Mouse (Mus musculus): ENCODE results near the gene Kdelr1. TPM values are rescaled to one million over a fixed set of nuclear protein-coding genes. Genes with fewer than 3 reads are reported as not detected.

Kdelr1 gene
- polyA plus RNA-seq, 1 experiment from 2014 or later: 81.3 TPM

DNA sequence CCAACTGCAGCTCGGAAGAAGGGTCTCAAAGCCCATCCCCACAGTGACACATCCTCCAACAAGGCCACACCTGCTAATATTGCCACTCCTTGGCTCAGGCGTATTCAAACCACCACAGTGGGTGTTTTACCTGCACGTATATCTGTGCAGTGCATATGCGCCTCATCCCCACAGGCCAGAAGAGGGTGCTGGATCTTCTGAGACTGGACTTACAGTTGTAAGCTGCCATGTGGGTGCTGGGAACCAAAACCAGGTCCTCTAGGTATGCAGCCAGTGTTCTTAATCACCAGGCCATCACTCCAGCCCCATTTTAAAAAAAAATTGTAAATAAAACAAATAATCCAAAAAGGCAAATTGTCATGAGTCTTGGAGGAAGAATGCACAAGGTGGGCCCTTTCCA is 8.0 kb downstream of the Kdelr1 start:
- Histone ChIP-seq H3K4me3 (replicated peaks; ENCODE audit: low read depth, low read length) (no peak overlapping the region), H3K9ac (ENCODE audit: low read depth, low read length) (no peak overlapping the region), H3K4me1 (replicated peaks; ENCODE audit: insufficient read depth, low read length) (no peaks in the 10 kb centered on the region), H3K27ac (no peak overlapping the region), H3K4me2 (ENCODE audit: low read length) (no peak overlapping the region), H3K36me3 (ENCODE audit: insufficient read depth, low read length) (peaks cover 74% of the 10 kb centered on the region), H3K9me3 (replicated peaks; ENCODE audit: low read length) (no peaks in the 10 kb centered on the region), H3K27me3 (ENCODE audit: insufficient read depth, low read length) (no peaks in the 10 kb centered on the region)
- no peak for TF ChIP-seq CTCF (IDR thresholded peaks at IDR 0.05; ENCODE audit: low read depth)
- DNase-seq (ENCODE audit: low spot score): no peak
- ATAC-seq (replicated peaks; ENCODE audit: low FRiP score, low read depth): no peak
- WGBS: 99% methylated on average over 4 of the region's 4 CpGs

GRCm38 (mm10) chr7:45881011-45881410 is 8.4 kb downstream of the Kdelr1 start:
- no peak for TF ChIP-seq CTCF (IDR thresholded peaks at IDR 0.05; ENCODE audit: low read depth)
- Histone ChIP-seq H3K4me2 (ENCODE audit: low read length) (no peak overlapping the region), H3K36me3 (ENCODE audit: insufficient read depth, low read length) (peaks cover 69% of the 10 kb centered on the region), H3K27ac (no peak overlapping the region), H3K9ac (ENCODE audit: low read depth, low read length) (no peak overlapping the region), H3K4me3 (replicated peaks; ENCODE audit: low read depth, low read length) (no peak overlapping the region), H3K4me1 (replicated peaks; ENCODE audit: insufficient read depth, low read length) (no peaks in the 10 kb centered on the region), H3K9me3 (replicated peaks; ENCODE audit: low read length) (no peaks in the 10 kb centered on the region), H3K27me3 (ENCODE audit: insufficient read depth, low read length) (no peaks in the 10 kb centered on the region)
- ATAC-seq (replicated peaks; ENCODE audit: low FRiP score, low read depth) (no peak), DNase-seq (ENCODE audit: low spot score) (no peak)
- 94% methylated on average over 2 of the region's 2 CpGs for WGBS

- Histone ChIP-seq H3K27me3 (ENCODE audit: insufficient read depth, low read length) (no peaks in the 10 kb centered on the region), H3K27ac (no peak overlapping the region), H3K9me3 (replicated peaks; ENCODE audit: low read length) (no peaks in the 10 kb centered on the region), H3K4me2 (ENCODE audit: low read length) (no peak overlapping the region), H3K36me3 (ENCODE audit: insufficient read depth, low read length) (peaks cover 26% of the 10 kb centered on the region), H3K4me1 (replicated peaks; ENCODE audit: insufficient read depth, low read length) (no peaks in the 10 kb centered on the region), H3K4me3 (replicated peaks; ENCODE audit: low read depth, low read length) (no peak overlapping the region), H3K9ac (ENCODE audit: low read depth, low read length) (0 out of 2 replicates have a peak overlapping the region, but pooled peaks have one; percentile 23)
- no peak for TF ChIP-seq CTCF (IDR thresholded peaks at IDR 0.05; ENCODE audit: low read depth)
- ATAC-seq (replicated peaks; ENCODE audit: low FRiP score, low read depth) (no peak), DNase-seq (ENCODE audit: low spot score) (no peak)
- 42% methylated on average over 3 of the region's 3 CpGs for WGBS
Observed at GRCm38 (mm10) chr7:45887246-45887645, 14.7 kb downstream of the Kdelr1 start.

GRCm38 (mm10) chr7:45892651-45893050 is 20.1 kb downstream of the Kdelr1 start:
- WGBS: 75% methylated on average over 2 of the region's 2 CpGs
- no peak for TF ChIP-seq CTCF (IDR thresholded peaks at IDR 0.05; ENCODE audit: low read depth)
- no peak overlapping the region for H3K27ac ChIP-seq
- no peaks in the 10 kb centered on the region for H3K27me3 ChIP-seq (ENCODE audit: insufficient read depth, low read length)
- no peaks in the 10 kb centered on the region for H3K4me1 ChIP-seq (replicated peaks; ENCODE audit: insufficient read depth, low read length)
- H3K9me3 ChIP-seq (replicated peaks; ENCODE audit: low read length): no peaks in the 10 kb centered on the region
- ATAC-seq (replicated peaks; ENCODE audit: low FRiP score, low read depth) (no peak), DNase-seq (ENCODE audit: low spot score) (no peak)
- H3K4me3 ChIP-seq (replicated peaks; ENCODE audit: low read depth, low read length): no peak overlapping the region
- no peak overlapping the region for H3K4me2 ChIP-seq (ENCODE audit: low read length)
- H3K36me3 ChIP-seq (ENCODE audit: insufficient read depth, low read length): no peaks in the 10 kb centered on the region
- no peak overlapping the region for H3K9ac ChIP-seq (ENCODE audit: low read depth, low read length)

DNA sequence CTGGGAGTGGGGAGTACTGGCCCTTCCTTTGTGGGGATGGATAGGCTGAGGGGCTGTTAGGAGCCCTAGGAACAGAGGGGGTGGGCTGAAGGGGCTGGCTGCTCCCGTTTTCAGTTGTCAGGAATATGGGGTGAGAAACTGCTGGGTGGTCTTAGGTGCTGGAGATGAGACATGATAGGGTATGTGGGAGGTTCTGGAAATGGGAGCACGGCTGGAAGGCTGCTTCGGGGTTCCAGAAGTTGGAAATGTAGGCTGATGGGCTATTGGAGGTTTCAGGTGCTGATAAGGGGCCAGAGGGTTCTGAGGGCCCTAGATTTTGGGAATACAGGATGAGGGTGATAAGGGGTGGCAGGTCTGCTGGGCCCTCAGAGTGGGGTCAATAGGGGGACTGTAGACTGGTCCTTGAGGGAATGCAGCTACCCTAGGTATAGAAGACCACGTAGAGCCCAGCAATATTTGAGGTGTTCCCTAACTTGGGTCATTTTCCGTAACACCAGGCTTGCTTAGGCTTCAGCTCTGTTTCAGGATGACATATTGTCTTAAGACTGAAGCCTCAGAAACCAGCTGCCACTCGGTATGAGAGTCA is 23.5 kb downstream of the Kdelr1 start:
- no peak overlapping the region for H3K9ac ChIP-seq (ENCODE audit: low read depth, low read length)
- 70% methylated on average over 6 of the region's 6 CpGs for WGBS
- DNase-seq (ENCODE audit: low spot score): no peak
- H3K9me3 ChIP-seq (replicated peaks; ENCODE audit: low read length): no peaks in the 10 kb centered on the region
- H3K4me3 ChIP-seq (replicated peaks; ENCODE audit: low read depth, low read length): no peak overlapping the region
- H3K4me1 ChIP-seq (replicated peaks; ENCODE audit: insufficient read depth, low read length): no peaks in the 10 kb centered on the region
- no peaks in the 10 kb centered on the region for H3K27me3 ChIP-seq (ENCODE audit: insufficient read depth, low read length)
- peak; percentile 11 for ATAC-seq (replicated peaks; ENCODE audit: low FRiP score, low read depth)
- no peaks in the 10 kb centered on the region for H3K36me3 ChIP-seq (ENCODE audit: insufficient read depth, low read length)
- H3K4me2 ChIP-seq (ENCODE audit: low read length): peak overlapping the region; percentile 23
- TF ChIP-seq CTCF (IDR thresholded peaks at IDR 0.05; ENCODE audit: low read depth): no peak
- no peak overlapping the region for H3K27ac ChIP-seq

DNA sequence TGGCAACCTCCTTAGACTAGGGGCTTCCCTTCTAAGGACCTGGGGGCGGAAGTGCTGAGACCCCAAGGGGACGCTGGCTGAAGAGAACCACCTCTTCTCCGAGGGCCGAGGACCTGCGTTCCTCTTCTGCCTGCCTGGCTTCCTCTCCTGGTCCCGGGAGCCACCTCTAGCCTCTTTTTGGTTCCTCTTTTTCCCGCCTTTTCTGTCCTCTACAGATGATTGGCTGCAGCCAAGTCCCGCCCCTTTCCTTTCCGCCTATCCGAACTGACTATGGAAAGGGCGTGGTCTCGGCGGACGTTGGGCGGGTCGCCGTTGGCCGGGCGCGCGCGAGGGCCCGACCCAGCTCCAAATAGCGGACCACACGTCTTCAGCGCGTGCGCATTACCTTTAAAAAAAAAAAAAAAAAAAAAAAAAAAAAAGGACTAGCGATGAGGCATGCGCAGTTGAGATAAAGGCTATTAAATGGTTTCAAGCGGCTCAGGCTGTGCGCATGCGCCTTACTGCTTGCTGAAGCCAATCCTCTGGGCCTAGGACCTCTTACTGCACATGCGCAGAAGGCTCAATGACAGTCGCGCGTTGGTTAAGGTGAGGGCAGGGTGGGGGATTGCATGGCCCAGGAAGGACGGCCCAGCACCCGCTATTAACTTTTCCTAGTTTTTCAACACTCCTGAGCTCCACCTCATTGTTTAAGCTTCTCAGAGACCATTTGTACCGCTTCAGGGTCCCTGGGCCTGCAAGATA is 24.1 kb downstream of the Kdelr1 start, which contains the start of the genes Syngr4 and Tmem143:
Syngr4 (minus strand) TSS at position 198 of the 741 bp plus-strand sequence.
Tmem143 (plus strand) TSS at position 425 of the 741 bp plus-strand sequence.
- H3K4me2 ChIP-seq (ENCODE audit: low read length): peak within 1 kb of the TSS; percentile 74
- WGBS: under 1% methylated on average over 40 of the region's 40 CpGs
- no peaks in the 10 kb centered on the region for H3K4me1 ChIP-seq (replicated peaks; ENCODE audit: insufficient read depth, low read length)
- peak within 1 kb of the TSS; percentile 46 for H3K4me3 ChIP-seq (replicated peaks; ENCODE audit: low read depth, low read length)
- no peaks in the 10 kb centered on the region for H3K27me3 ChIP-seq (ENCODE audit: insufficient read depth, low read length)
- peak within 1 kb of the TSS; percentile 60 for H3K9ac ChIP-seq (ENCODE audit: low read depth, low read length)
- DNase-seq (ENCODE audit: low spot score): peak; percentile 99
- TF ChIP-seq CTCF (IDR thresholded peaks at IDR 0.05; ENCODE audit: low read depth): no peak
- H3K9me3 ChIP-seq (replicated peaks; ENCODE audit: low read length): no peaks in the 10 kb centered on the region
- peak within 1 kb of the TSS; percentile 80 for H3K27ac ChIP-seq
- H3K36me3 ChIP-seq (ENCODE audit: insufficient read depth, low read length): no peaks in the 10 kb centered on the region
- peak; percentile 85 for ATAC-seq (replicated peaks; ENCODE audit: low FRiP score, low read depth)

Measured in kidney, postnatal 0 days (tissue).